Mouse (Mus musculus) CD4-positive helper T cell, adult 2 months (primary cell): ENCODE results near the gene Bpifb9a.
"Not testable (repeated sequence)": the region's sequence is repeated elsewhere in the genome, so short reads cannot be mapped to it uniquely, and the experiment has no call there.

Source experiments
- DNase-seq: peaks from one replicate; pipeline ENCODE4 v3.0.0-alpha.2; 2012; ENCODE audit warnings: low read depth, missing footprints, low spot score

The Bpifb9a gene

DNA sequence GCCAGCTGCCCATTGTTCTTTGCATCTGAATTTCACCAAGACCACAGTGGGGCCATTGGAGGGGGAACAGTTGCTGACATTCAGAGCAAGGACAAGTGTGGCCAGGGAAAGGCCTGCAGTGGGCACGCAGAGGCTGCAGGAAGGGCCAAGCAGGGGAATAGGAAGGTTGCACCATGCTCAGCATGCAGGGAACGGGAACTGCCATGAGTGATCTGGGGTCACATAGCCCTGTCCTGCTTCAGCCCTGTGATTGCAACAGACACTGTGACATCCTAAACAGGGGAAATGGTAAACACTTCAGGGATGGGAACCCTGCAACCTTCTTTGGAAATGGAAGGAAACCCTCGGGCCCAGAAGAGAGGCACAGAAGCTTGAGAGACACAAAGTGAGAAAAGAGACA, 47.0 kb downstream of the Bpifb9a start:
- not testable (repeated sequence) for DNase-seq

DNA sequence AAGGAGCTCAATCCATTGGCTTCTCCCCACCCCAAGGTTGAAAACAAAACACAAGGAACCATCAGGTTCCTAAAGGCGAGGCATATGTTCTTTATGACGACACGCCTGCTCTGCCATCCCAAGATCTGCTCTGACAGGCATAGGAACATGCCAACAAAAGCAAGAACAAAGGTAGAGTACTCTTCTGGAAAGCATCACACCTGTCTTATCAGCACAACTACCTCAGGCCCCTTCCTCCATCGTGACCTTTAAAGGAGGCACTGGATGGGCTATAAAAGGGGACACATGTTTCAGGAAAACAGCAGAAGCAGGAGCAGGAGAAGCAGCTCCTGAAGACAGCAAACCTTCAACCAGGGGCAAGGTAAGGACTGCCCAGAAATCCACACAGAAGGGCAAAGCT, 49.3 kb downstream of the Bpifb9a start, which contains the start of gene Bpifb9b:
Gene Bpifb9b, plus strand, starts transcription at position 301 of the 400 bp plus-strand sequence.
- DNase-seq = not testable (repeated sequence)

DNA sequence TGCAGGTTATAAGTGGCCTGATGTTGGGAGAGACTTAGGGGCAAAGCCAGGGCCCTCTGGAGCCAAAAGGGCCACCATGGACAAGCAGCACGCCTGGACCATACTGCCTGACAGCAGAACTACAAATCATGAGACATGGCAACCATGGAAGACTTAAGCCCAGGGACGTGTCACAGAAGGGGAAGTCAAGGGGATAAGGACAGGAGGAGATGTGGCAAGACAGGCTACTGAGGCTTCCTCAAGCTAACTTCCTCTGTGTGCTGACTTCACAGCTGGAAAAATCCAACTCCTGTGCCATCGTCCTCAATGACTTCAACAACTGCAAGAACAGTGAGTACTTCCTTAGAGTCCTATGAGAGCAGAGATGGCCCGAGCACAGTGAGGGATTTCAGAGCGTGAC, 56.1 kb downstream of the Bpifb9a start:
- not testable (repeated sequence) for DNase-seq
